Mouse (Mus musculus): ENCODE data around the gene Clcnkb. TPM values are rescaled to one million over a fixed set of nuclear protein-coding genes. Genes with fewer than 3 reads are reported as not detected.

Clcnkb gene
- polyA plus RNA-seq, 1 experiment from 2014 or later: not detected

DNA sequence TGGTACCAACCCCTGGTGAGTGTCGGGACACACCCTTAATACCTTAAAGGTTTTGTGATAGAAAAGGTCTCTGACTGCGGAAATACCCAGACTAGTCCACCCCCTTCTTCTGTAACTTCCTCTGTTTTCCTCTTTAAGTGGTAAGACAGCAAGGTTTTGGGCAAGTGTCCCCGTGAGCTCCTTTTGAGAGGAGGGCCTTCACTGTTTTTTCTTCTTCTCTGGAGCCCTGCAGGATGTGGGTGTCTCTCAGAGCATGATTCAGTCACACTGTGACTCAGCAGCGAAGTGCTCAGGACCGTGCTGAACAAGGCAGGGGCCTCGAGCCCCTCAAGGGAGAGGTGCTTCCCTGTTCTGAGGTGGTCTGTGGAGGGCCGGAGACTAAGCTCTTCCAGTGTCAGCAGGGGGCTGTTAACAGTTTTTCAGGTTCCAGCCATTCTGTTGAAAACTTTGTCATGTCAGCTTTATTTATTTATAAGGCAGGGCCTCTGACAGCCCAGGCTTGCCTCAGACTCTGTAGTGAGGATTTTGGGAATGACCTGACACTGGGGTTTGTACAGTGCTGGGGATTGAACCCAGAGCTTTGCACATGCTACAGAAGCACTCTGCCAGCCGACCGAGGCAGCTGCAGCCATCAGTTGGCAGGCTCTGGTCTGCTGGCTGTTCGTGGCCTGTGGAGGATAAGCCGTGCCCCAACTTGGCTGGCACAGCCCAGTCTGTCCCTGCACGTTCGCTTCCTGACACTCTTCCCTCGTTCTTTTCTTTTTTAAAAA lies 39.0 kb upstream of the Clcnkb start:
- no peaks in the 10 kb centered on the region for H3K9me3 ChIP-seq (ENCODE audit: control insufficient read depth, low read length)
- no peaks in the 10 kb centered on the region for H3K27me3 ChIP-seq (ENCODE audit: control insufficient read depth, insufficient read depth, low read length)
- H3K27ac ChIP-seq (replicated peaks): peak overlapping the region; percentile 77
- ATAC-seq (ENCODE audit: low FRiP score, low TSS enrichment) (no peak), DNase-seq (ENCODE audit: low spot score) (no peak)
- H3K4me2 ChIP-seq (replicated peaks; ENCODE audit: low read depth): no peak overlapping the region
- no peaks in the 10 kb centered on the region for H3K4me1 ChIP-seq (replicated peaks; ENCODE audit: control insufficient read depth, insufficient read depth)
- peaks cover 6% of the 10 kb centered on the region for H3K36me3 ChIP-seq (ENCODE audit: control insufficient read depth, insufficient read depth, low read length)
- no peak for TF ChIP-seq EP300 (optimal IDR thresholded peaks at IDR 0.05)
- TF ChIP-seq CTCF (IDR thresholded peaks at IDR 0.05; ENCODE audit: low read depth): no peak
- 57% methylated on average over 14 of the region's 14 CpGs for WGBS
- no peak overlapping the region for H3K9ac ChIP-seq (ENCODE audit: low read length)
- H3K4me3 ChIP-seq (ENCODE audit: low read depth, low read length): no peak overlapping the region

DNA sequence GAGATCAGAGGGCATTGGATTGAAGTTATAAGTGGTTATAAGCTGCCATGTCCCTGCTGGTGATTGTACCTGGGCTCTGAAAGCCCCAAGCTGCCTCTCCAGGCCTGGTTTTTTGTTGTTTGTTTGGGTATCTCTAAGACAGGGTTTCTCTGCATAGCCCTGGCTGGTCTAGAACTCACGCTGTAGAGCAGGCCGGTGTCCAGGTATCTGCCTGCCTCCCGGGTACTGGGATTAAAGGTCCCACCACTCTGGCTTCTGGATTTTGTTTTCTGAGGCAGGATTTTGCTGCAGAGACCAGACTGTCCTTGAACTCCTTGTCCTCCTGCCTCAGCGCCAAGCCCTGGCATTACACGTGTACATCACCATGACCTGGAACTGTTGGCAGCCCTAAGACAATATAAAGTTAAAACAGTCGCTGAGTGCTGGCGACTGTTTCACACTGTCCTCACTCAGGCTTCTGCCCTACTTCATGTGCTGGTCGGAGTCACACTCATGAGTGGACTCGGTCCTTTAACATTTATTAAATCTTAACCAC lies 36.2 kb upstream of the Clcnkb start:
- no peak overlapping the region for H3K4me3 ChIP-seq (ENCODE audit: low read depth, low read length)
- WGBS: 87% methylated on average over 9 of the region's 9 CpGs

DNA sequence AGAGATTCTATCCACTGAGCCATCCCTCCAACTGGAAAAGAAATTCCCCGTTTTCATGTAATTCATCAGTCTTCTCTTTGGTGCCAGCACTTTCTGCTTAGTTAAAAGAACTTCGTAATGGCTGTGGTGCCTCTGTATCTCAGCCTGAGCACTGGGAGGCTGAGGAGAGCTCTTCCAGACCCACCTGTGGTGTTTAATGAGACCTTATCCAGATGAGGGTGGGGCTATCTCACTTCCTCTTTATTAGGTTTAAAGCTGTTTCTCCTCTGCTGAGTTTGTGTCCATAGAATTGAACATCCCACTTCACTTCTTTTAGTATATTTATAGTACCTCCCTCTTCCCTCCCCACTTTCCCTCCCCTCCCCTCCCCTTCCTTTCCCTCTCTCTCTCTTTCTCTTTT lies 35.4 kb upstream of the Clcnkb start:
- no peak overlapping the region for H3K4me3 ChIP-seq (ENCODE audit: low read depth, low read length)
- H3K4me2 ChIP-seq (replicated peaks; ENCODE audit: low read depth): no peak overlapping the region
- H3K9me3 ChIP-seq (ENCODE audit: control insufficient read depth, low read length): no peaks in the 10 kb centered on the region
- no peaks in the 10 kb centered on the region for H3K27me3 ChIP-seq (ENCODE audit: control insufficient read depth, insufficient read depth, low read length)
- DNase-seq (ENCODE audit: low spot score): no peak
- H3K36me3 ChIP-seq (ENCODE audit: control insufficient read depth, insufficient read depth, low read length): peaks cover 13% of the 10 kb centered on the region
- H3K9ac ChIP-seq (ENCODE audit: low read length): no peak overlapping the region
- ATAC-seq (ENCODE audit: low FRiP score, low TSS enrichment): no peak
- H3K4me1 ChIP-seq (replicated peaks; ENCODE audit: control insufficient read depth, insufficient read depth): no peaks in the 10 kb centered on the region
- WGBS: 81% methylated on average over 2 of the region's 2 CpGs
- H3K27ac ChIP-seq (replicated peaks): no peak overlapping the region
- TF ChIP-seq EP300 (optimal IDR thresholded peaks at IDR 0.05) (no peak), CTCF (IDR thresholded peaks at IDR 0.05; ENCODE audit: low read depth) (no peak)

More for the DNA sequence above, 36.2 kb upstream of the Clcnkb start:
- Histone ChIP-seq H3K9me3 (ENCODE audit: control insufficient read depth, low read length) (no peaks in the 10 kb centered on the region), H3K4me1 (replicated peaks; ENCODE audit: control insufficient read depth, insufficient read depth) (no peaks in the 10 kb centered on the region), H3K36me3 (ENCODE audit: control insufficient read depth, insufficient read depth, low read length) (peaks cover 13% of the 10 kb centered on the region), H3K27me3 (ENCODE audit: control insufficient read depth, insufficient read depth, low read length) (no peaks in the 10 kb centered on the region), H3K27ac (replicated peaks) (no peak overlapping the region), H3K9ac (ENCODE audit: low read length) (no peak overlapping the region), H3K4me2 (replicated peaks; ENCODE audit: low read depth) (no peak overlapping the region)
- TF ChIP-seq CTCF (IDR thresholded peaks at IDR 0.05; ENCODE audit: low read depth) (no peak), EP300 (optimal IDR thresholded peaks at IDR 0.05) (no peak)
- ATAC-seq (ENCODE audit: low FRiP score, low TSS enrichment): no peak
- no peak for DNase-seq (ENCODE audit: low spot score)

DNA sequence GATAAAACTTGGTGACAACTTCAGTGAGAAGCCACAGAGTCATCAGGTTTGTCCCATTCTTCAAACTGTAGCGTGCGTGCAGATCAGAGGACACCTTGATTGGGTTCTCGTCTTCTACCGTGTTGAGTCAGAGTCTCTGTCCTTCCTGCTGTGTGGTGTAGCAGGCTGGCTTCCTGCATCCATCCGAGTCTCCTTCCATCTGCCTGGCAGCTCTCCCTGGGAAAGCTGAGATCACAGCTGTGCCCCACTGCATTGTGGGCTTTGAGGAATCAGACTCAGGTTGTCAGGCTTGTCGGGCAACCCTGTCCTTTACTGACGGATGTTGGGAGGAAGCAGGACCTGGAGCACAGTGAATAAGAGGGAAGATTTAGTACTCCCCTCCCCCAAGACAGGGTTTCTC lies 30.4 kb upstream of the Clcnkb start:
- no peaks in the 10 kb centered on the region for H3K9me3 ChIP-seq (ENCODE audit: control insufficient read depth, low read length)
- H3K9ac ChIP-seq (ENCODE audit: low read length): no peak overlapping the region
- TF ChIP-seq CTCF (IDR thresholded peaks at IDR 0.05; ENCODE audit: low read depth) (no peak), EP300 (optimal IDR thresholded peaks at IDR 0.05) (no peak)
- 0 out of 2 replicates have a peak overlapping the region, but pooled peaks have one; percentile 95 for H3K4me2 ChIP-seq (replicated peaks; ENCODE audit: low read depth)
- H3K4me1 ChIP-seq (replicated peaks; ENCODE audit: control insufficient read depth, insufficient read depth): 0 out of 2 replicates have a peak, but pooled peaks cover 4% of the 10 kb centered on the region
- ATAC-seq (ENCODE audit: low FRiP score, low TSS enrichment): no peak
- H3K36me3 ChIP-seq (ENCODE audit: control insufficient read depth, insufficient read depth, low read length): peaks cover 6% of the 10 kb centered on the region; the same call in 1 of the 2 replicates
- H3K27ac ChIP-seq (replicated peaks): 0 out of 2 replicates have a peak overlapping the region, but pooled peaks have one; percentile 13
- no peaks in the 10 kb centered on the region for H3K27me3 ChIP-seq (ENCODE audit: control insufficient read depth, insufficient read depth, low read length)
- DNase-seq (ENCODE audit: low spot score): no peak
- no peak overlapping the region for H3K4me3 ChIP-seq (ENCODE audit: low read depth, low read length)
- 65% methylated on average over 7 of the region's 7 CpGs for WGBS

DNA sequence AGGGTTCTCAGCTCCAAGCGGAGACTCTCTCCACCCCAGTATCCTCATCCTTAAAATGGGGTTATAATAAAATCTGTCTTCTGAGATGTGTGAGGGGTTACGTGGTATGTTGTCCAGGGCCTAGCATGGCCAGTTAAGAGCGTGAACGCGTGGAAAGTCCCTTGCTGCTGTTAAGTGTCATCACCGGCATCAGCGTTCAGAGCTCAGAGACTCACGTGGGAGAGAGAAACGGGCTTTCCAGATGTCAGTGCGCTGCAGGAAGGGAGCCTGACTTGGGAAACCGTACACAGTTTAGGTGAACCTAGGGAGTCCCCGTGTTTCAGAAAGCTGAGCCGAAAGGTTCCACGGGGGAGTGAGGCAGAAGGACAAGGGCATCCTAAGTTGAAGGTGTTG lies 29.5 kb upstream of the Clcnkb start:
- Histone ChIP-seq H3K27ac (replicated peaks) (peak overlapping the region; percentile 79), H3K4me2 (replicated peaks; ENCODE audit: low read depth) (peak overlapping the region; percentile 95)
- 14% methylated on average over 14 of the region's 14 CpGs for WGBS

More for the DNA sequence above, 29.5 kb upstream of the Clcnkb start:
- Histone ChIP-seq H3K4me3 (ENCODE audit: low read depth, low read length) (peak overlapping the region; percentile 100), H3K36me3 (ENCODE audit: control insufficient read depth, insufficient read depth, low read length) (peaks cover 6% of the 10 kb centered on the region; the same call in 1 of the 2 replicates), H3K9me3 (ENCODE audit: control insufficient read depth, low read length) (no peaks in the 10 kb centered on the region), H3K27me3 (ENCODE audit: control insufficient read depth, insufficient read depth, low read length) (no peaks in the 10 kb centered on the region), H3K9ac (ENCODE audit: low read length) (peak overlapping the region; percentile 89), H3K4me1 (replicated peaks; ENCODE audit: control insufficient read depth, insufficient read depth) (0 out of 2 replicates have a peak, but pooled peaks cover 4% of the 10 kb centered on the region)
- DNase-seq (ENCODE audit: low spot score) (no peak), ATAC-seq (ENCODE audit: low FRiP score, low TSS enrichment) (no peak)
- TF ChIP-seq EP300 (optimal IDR thresholded peaks at IDR 0.05) (no peak), CTCF (IDR thresholded peaks at IDR 0.05; ENCODE audit: low read depth) (no peak)

All from stomach, postnatal 0 days (tissue).